In genomic region chr11:82297895-82298294, GRCm38 (mm10) we compare ENCODE assay signal across 22 mouse cellular contexts. TPM values are rescaled to one million over a fixed set of nuclear protein-coding genes. Genes with fewer than 3 reads are reported as not detected.
A peak's percentile ranks its signal among the peaks of the same experiment; 100 is the strongest.
DNase-seq lines count a peak whose midpoint lies in the region; ATAC-seq lines count a peak whose summit lies in the region.
"Had no signal": no experiment of that assay in that cellular context is flagged by ENCODE, and none has a peak within 500 bp of the region (broad histone marks: within the 10 kb centered on the region; RNA-seq: fewer than 3 reads in every experiment).

No protein-coding gene starts in this region.

- ATAC-seq in frontal cortex, adult (ENCODE audit: low TSS enrichment), result no peak
- ATAC-seq: activated CD4-positive, CD25-positive, alpha-beta regulatory T cell, adult 4 months; CD4-positive, CD25-positive, alpha-beta regulatory T cell, adult 4 months; forebrain, embryonic 14.5 days; forebrain, embryonic 16.5 days; Patski had no signal

- DNase-seq in testis, postnatal 14 days (ENCODE audit: low spot score), result peak; percentile 57
- DNase-seq in testis, postnatal 10 days (ENCODE audit: low spot score), result no peak
- peak; percentile 18 for DNase-seq in R1 (ENCODE audit: low read depth, low spot score)
- DNase-seq in layer of hippocampus, postnatal 14 days (ENCODE audit: low spot score in 2 of 2), result no peak
- DNase-seq: adrenal gland, adult 8-10 months; adrenal gland, postnatal 14 days; adrenal gland, postnatal 36 days; B cell, adult 2 months; cerebellum, adult 11-12 months; cerebellum, adult 2 months; cerebellum, adult 9-10 months; cerebellum, postnatal 14 days; cerebellum, postnatal 36 days; embryo, embryonic 11 days had no signal

RNA-seq across cellular contexts. Expression of gene Ccl1, which starts 7.6 kb away (rescaled TPM):
- total RNA-seq in layer of hippocampus, postnatal 14 days (2021), result not detected
- total RNA-seq: adrenal gland, adult 18-20 months; adrenal gland, adult 8-10 months; adrenal gland, postnatal 14 days; adrenal gland, postnatal 36 days; common myeloid progenitor, adult 5-6 weeks had no signal

Comparison
In these comparisons a context has a peak if more than half of its experiments do, and no peak if none do; other contexts are left out.
1. DNase-seq: peak in testis, postnatal 14 days (single experiment) and R1 (single experiment); none in testis, postnatal 10 days (single experiment) and layer of hippocampus, postnatal 14 days (0 of 2).